Mouse (Mus musculus): ENCODE data around the gene Tapbpl. TPM values are rescaled to one million over a fixed set of nuclear protein-coding genes. Genes with fewer than 3 reads are reported as not detected.

Tapbpl gene
- polyA plus RNA-seq, 1 experiment from 2014 or later: 10.9 TPM

GRCm38 (mm10) chr6:125260006-125260555, 28.4 kb upstream of the Tapbpl start:
- H3K27ac ChIP-seq: no peak overlapping the region
- WGBS: 56% methylated on average over 10 of the region's 10 CpGs
- no peak overlapping the region for H3K9ac ChIP-seq
- no peak overlapping the region for H3K4me2 ChIP-seq
- H3K36me3 ChIP-seq: no peaks in the 10 kb centered on the region
- H3K27me3 ChIP-seq: no peaks in the 10 kb centered on the region
- H3K9me3 ChIP-seq: no peaks in the 10 kb centered on the region
- no peak for ATAC-seq (ENCODE audit: borderline replicate concordance, extremely low read depth, low FRiP score, low TSS enrichment)
- H3K4me3 ChIP-seq: no peak overlapping the region
- H3K4me1 ChIP-seq: no peaks in the 10 kb centered on the region

- no peak overlapping the region for H3K4me2 ChIP-seq
- H3K4me3 ChIP-seq: no peak overlapping the region
- ATAC-seq (ENCODE audit: borderline replicate concordance, extremely low read depth, low FRiP score, low TSS enrichment): no peak
- no peaks in the 10 kb centered on the region for H3K9me3 ChIP-seq
- no peak overlapping the region for H3K27ac ChIP-seq
- no peaks in the 10 kb centered on the region for H3K36me3 ChIP-seq
- WGBS: 69% methylated on average over 8 of the region's 8 CpGs
- H3K9ac ChIP-seq: no peak overlapping the region
- H3K4me1 ChIP-seq: no peaks in the 10 kb centered on the region
- no peaks in the 10 kb centered on the region for H3K27me3 ChIP-seq
Observed at GRCm38 (mm10) chr6:125256222-125256966, 24.7 kb upstream of the Tapbpl start.

DNA sequence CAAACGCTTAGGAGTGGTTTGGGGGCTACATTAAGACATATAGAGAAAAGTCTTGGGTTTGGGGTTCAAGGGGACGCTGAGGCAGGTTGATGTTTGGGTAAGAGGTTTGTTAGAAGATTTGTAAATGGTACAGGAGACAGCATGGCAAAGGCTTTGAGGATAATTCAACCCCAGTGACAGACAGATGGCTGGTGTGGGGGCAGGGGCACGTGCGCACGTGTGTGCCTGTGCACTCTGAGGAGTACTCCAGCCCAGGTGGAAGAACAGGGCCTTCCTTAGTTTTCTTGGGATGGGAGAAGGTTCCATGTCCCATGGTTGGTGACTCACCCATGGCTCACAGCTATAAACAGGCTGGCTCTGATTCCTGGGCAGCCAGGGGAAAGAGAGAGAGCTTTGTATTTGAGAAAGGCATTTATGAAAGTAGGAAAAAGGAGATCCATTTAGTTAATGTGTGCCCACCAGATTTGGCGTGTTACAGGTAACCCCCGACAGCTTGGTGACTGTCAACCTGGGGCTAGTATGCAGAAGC, 23.9 kb upstream of the Tapbpl start:
- no peak for ATAC-seq (ENCODE audit: borderline replicate concordance, extremely low read depth, low FRiP score, low TSS enrichment)
- WGBS: 79% methylated on average over 7 of the region's 7 CpGs

DNA sequence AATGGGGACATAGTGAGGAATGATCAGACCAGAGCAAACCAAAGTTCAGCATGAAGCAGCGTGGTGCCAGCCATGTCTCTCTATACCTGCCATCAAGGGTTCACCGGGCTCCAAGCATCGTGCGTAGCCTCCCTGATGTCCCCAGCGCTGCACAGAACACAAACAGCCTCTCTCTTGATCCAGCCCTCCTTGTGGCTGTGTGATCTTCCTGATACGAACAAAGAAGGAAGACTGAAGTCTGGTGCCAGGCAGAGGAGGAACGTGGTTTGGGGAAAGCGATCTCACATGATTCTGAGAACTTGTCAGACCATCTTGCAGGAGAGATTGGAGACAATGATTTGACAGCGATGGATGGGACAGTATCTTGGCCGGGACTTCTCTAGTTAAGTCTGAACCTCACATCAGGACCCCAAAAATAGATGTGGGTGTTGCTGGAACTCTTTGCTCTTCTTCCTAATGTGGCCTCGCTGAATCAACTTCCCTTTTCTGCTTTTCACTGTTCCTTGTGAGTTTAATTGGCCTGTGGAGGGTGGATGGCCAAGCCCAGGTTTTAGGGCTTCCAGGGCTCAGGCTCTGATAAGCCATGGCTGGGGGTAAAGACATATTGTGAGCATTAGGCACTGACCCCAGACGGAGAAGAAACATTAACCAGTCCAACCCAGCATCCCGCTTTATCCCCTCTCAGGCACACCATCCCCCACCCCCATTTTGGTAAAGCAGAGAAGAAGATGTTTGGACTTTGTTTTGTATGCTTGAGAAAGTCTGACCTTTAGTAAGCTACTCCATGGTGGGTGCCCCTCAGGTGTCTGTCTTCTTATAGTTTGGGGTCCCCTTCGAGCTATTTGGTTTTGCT, 22.4 kb upstream of the Tapbpl start:
- H3K4me1 ChIP-seq: no peaks in the 10 kb centered on the region
- WGBS: 68% methylated on average over 14 of the region's 14 CpGs
- ATAC-seq (ENCODE audit: borderline replicate concordance, extremely low read depth, low FRiP score, low TSS enrichment): no peak
- H3K4me2 ChIP-seq: no peak overlapping the region
- H3K27me3 ChIP-seq: no peaks in the 10 kb centered on the region
- H3K9me3 ChIP-seq: no peaks in the 10 kb centered on the region
- no peak overlapping the region for H3K9ac ChIP-seq
- no peaks in the 10 kb centered on the region for H3K36me3 ChIP-seq
- no peak overlapping the region for H3K27ac ChIP-seq
- no peak overlapping the region for H3K4me3 ChIP-seq

More for the DNA sequence above, 23.9 kb upstream of the Tapbpl start:
- Histone ChIP-seq H3K36me3 (no peaks in the 10 kb centered on the region), H3K4me1 (no peaks in the 10 kb centered on the region), H3K9me3 (no peaks in the 10 kb centered on the region), H3K9ac (no peak overlapping the region), H3K27me3 (no peaks in the 10 kb centered on the region), H3K4me3 (no peak overlapping the region), H3K27ac (no peak overlapping the region), H3K4me2 (no peak overlapping the region)

DNA sequence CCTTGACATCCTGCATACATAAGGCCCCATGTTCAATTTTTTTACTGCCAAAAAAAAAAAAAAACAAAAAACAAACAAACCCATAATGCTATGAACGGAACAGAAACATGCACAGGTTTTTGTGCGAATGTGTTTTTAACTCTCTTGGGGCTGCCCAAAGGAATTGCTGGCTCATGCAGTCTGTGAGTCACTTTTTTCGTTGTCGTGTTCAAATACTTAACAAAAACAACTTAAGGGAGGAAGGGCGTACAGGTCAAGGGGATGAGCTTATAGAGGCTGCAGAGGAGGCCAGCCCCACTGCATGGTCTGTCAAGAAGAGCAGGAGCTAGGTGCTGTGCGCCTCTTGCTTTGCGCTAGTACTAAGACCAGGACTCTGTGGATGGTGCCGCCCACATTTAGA, 21.1 kb upstream of the Tapbpl start:
- Histone ChIP-seq H3K27ac (no peak overlapping the region), H3K4me2 (no peak overlapping the region), H3K36me3 (no peaks in the 10 kb centered on the region), H3K4me1 (no peaks in the 10 kb centered on the region), H3K27me3 (no peaks in the 10 kb centered on the region), H3K4me3 (no peak overlapping the region), H3K9ac (no peak overlapping the region), H3K9me3 (no peaks in the 10 kb centered on the region)
- 82% methylated on average over 8 of the region's 8 CpGs for WGBS
- no peak for ATAC-seq (ENCODE audit: borderline replicate concordance, extremely low read depth, low FRiP score, low TSS enrichment)

DNA sequence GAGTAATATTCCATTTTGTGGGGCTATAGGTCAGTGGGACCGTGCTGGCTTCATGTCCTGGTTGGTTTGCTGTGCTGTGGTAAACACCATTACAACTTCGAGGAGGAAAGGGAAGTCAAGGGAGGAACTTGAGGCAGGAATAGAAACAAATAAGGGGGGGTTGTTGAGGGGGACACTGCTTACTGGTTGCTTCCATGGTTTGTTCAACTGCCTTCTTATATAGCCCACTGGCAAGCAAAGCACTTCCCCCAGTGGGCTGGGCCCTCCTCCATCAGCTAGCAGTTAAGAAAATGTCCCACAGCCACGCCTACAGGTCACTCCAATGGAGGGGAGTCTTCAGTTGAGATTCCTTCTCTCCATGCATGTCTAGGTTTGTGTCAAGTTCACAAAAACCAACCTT, 20.6 kb upstream of the Tapbpl start:
- no peak overlapping the region for H3K4me2 ChIP-seq
- 71% methylated on average over 3 of the region's 3 CpGs for WGBS
- H3K9ac ChIP-seq: no peak overlapping the region
- H3K27me3 ChIP-seq: no peaks in the 10 kb centered on the region
- no peaks in the 10 kb centered on the region for H3K4me1 ChIP-seq
- H3K27ac ChIP-seq: no peak overlapping the region
- ATAC-seq (ENCODE audit: borderline replicate concordance, extremely low read depth, low FRiP score, low TSS enrichment): no peak
- H3K9me3 ChIP-seq: no peaks in the 10 kb centered on the region
- no peak overlapping the region for H3K4me3 ChIP-seq
- H3K36me3 ChIP-seq: no peaks in the 10 kb centered on the region

GRCm38 (mm10) chr6:125244551-125244950, 12.9 kb upstream of the Tapbpl start:
- no peaks in the 10 kb centered on the region for H3K4me1 ChIP-seq
- H3K4me3 ChIP-seq: no peak overlapping the region
- H3K4me2 ChIP-seq: no peak overlapping the region
- H3K36me3 ChIP-seq: no peaks in the 10 kb centered on the region
- ATAC-seq (ENCODE audit: borderline replicate concordance, extremely low read depth, low FRiP score, low TSS enrichment): no peak
- H3K9ac ChIP-seq: no peak overlapping the region
- H3K27ac ChIP-seq: no peak overlapping the region
- H3K27me3 ChIP-seq: no peaks in the 10 kb centered on the region
- 15% methylated on average over 1 of the region's 1 CpGs for WGBS
- no peaks in the 10 kb centered on the region for H3K9me3 ChIP-seq

- WGBS: 76% methylated on average over 8 of the region's 8 CpGs
- no peaks in the 10 kb centered on the region for H3K27me3 ChIP-seq
- H3K9ac ChIP-seq: no peak overlapping the region
- no peaks in the 10 kb centered on the region for H3K36me3 ChIP-seq
- H3K9me3 ChIP-seq: no peaks in the 10 kb centered on the region
- no peak overlapping the region for H3K4me3 ChIP-seq
- ATAC-seq (ENCODE audit: borderline replicate concordance, extremely low read depth, low FRiP score, low TSS enrichment): no peak
- H3K4me2 ChIP-seq: no peak overlapping the region
- 0 out of 2 replicates have a peak, but pooled peaks cover 8% of the 10 kb centered on the region for H3K4me1 ChIP-seq
- no peak overlapping the region for H3K27ac ChIP-seq
Observed at GRCm38 (mm10) chr6:125241566-125241965, 9.9 kb upstream of the Tapbpl start.

- H3K27me3 ChIP-seq: no peaks in the 10 kb centered on the region
- H3K9ac ChIP-seq: no peak overlapping the region
- H3K9me3 ChIP-seq: no peaks in the 10 kb centered on the region
- H3K27ac ChIP-seq: no peak overlapping the region
- no peaks in the 10 kb centered on the region for H3K36me3 ChIP-seq
- 0 out of 2 replicates have a peak, but pooled peaks cover 8% of the 10 kb centered on the region for H3K4me1 ChIP-seq
- H3K4me2 ChIP-seq: no peak overlapping the region
- 71% methylated on average over 5 of the region's 5 CpGs for WGBS
- ATAC-seq (ENCODE audit: borderline replicate concordance, extremely low read depth, low FRiP score, low TSS enrichment): no peak
- no peak overlapping the region for H3K4me3 ChIP-seq
Observed at GRCm38 (mm10) chr6:125240617-125241016, 9.0 kb upstream of the Tapbpl start.

- Histone ChIP-seq H3K27ac (no peak overlapping the region), H3K9ac (no peak overlapping the region), H3K36me3 (no peaks in the 10 kb centered on the region), H3K4me2 (no peak overlapping the region), H3K27me3 (no peaks in the 10 kb centered on the region), H3K4me3 (no peak overlapping the region), H3K4me1 (peaks cover 10% of the 10 kb centered on the region; the same call in 1 of the 2 replicates), H3K9me3 (no peaks in the 10 kb centered on the region)
- 87% methylated on average over 5 of the region's 5 CpGs for WGBS
- no peak for ATAC-seq (ENCODE audit: borderline replicate concordance, extremely low read depth, low FRiP score, low TSS enrichment)
Observed at GRCm38 (mm10) chr6:125239547-125239946, 7.9 kb upstream of the Tapbpl start.

GRCm38 (mm10) chr6:125238396-125238795, 6.7 kb upstream of the Tapbpl start:
- no peak overlapping the region for H3K4me2 ChIP-seq
- ATAC-seq (ENCODE audit: borderline replicate concordance, extremely low read depth, low FRiP score, low TSS enrichment): no peak
- peaks cover 21% of the 10 kb centered on the region for H3K4me1 ChIP-seq
- no peak overlapping the region for H3K4me3 ChIP-seq
- no peaks in the 10 kb centered on the region for H3K27me3 ChIP-seq
- H3K9ac ChIP-seq: no peak overlapping the region
- no peaks in the 10 kb centered on the region for H3K9me3 ChIP-seq
- no peak overlapping the region for H3K27ac ChIP-seq
- 32% methylated on average over 6 of the region's 6 CpGs for WGBS
- H3K36me3 ChIP-seq: no peaks in the 10 kb centered on the region

DNA sequence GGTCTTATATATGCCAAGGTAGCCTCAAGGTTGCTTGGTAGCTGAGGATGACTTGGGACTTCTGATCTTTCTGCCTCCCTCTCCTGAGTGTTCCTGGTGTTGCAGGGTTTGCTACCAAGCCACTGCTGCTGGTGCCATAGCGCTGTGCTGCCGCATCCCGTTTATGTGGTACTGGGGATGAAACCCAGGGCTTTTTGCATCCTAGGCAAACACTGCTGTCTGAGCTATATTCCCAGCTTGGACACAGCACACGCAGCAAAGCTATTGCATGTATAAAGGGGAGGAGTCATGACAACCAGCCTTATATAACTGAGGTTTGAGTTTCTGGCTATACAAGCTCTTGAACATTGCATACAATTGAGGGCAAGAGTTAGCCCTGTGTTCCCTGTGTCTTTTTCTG, 5.8 kb upstream of the Tapbpl start:
- no peak overlapping the region for H3K9ac ChIP-seq
- WGBS: 67% methylated on average over 4 of the region's 4 CpGs

More for the DNA sequence above, 5.8 kb upstream of the Tapbpl start:
- Histone ChIP-seq H3K27me3 (no peaks in the 10 kb centered on the region), H3K36me3 (no peaks in the 10 kb centered on the region), H3K4me2 (no peak overlapping the region), H3K9me3 (no peaks in the 10 kb centered on the region), H3K4me1 (peaks cover 22% of the 10 kb centered on the region), H3K27ac (no peak overlapping the region), H3K4me3 (no peak overlapping the region)
- no peak for ATAC-seq (ENCODE audit: borderline replicate concordance, extremely low read depth, low FRiP score, low TSS enrichment)
